Mouse (Mus musculus): ENCODE data around the gene Tfpi. TPM values are rescaled to one million over a fixed set of nuclear protein-coding genes. Genes with fewer than 3 reads are reported as not detected.
A peak's percentile ranks its signal among the peaks of the same experiment; 100 is the strongest.
"Not testable (repeated sequence)": the region's sequence is repeated elsewhere in the genome, so short reads cannot be mapped to it uniquely, and the experiment has no call there.

Tfpi gene
- polyA plus RNA-seq, 1 experiment from 2014 or later: 82.3 TPM

DNA sequence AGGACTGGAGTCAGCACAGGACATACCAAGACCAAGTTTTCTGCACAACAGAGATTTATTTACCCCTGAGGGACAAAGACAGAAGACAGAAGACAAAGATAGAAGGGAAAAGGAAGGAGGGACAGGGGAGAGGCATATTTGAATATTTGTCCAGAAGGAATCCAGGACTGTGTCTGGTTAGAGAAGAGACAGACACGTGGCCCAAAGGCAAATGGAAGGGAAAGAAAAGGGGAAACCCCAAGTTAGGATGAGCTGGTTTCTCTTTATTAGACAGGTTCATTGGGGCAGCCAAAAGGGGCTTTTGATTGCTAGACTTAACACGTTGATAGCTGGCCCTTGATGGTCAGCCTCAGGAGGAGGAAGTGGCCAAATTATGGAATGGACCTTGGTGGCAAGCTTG lies 34.9 kb upstream of the Tfpi start:
- ATAC-seq (replicated peaks; ENCODE audit: extremely low read depth, insufficient read depth, low FRiP score): no peak
- Histone ChIP-seq H3K4me3 (ENCODE audit: low read length) (no peak overlapping the region), H3K4me1 (ENCODE audit: control insufficient read depth, insufficient read depth, low read length) (no peaks in the 10 kb centered on the region), H3K9ac (ENCODE audit: low read length) (no peak overlapping the region), H3K9me3 (replicated peaks; ENCODE audit: control insufficient read depth, low read length) (no peaks in the 10 kb centered on the region), H3K27me3 (ENCODE audit: control insufficient read depth, insufficient read depth, low read length) (no peaks in the 10 kb centered on the region), H3K36me3 (ENCODE audit: control insufficient read depth, insufficient read depth) (no peaks in the 10 kb centered on the region), H3K27ac (ENCODE audit: low read length) (no peak overlapping the region), H3K4me2 (ENCODE audit: low read depth, low read length) (no peak overlapping the region)
- 70% methylated on average over 2 of the region's 2 CpGs for WGBS

DNA sequence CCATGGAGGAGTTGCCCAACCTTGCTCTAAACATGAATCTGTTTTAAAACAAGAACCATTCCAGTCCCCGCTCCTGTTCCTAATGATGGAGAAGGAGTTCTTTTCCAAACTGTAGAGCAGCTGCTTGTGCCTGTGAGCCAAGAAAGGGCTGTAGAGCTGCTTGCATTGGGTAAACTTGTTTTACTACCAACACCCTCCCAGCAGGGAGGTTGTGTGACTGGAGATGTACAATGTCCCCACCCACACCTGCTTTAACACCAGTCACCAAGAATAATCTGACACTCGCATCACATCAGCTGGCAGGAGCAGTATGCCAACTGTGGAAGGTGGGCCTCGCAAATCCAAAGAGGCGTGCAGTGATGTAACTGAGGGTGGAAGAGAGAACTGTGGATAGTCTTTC lies 34.5 kb upstream of the Tfpi start:
- H3K36me3 ChIP-seq (ENCODE audit: control insufficient read depth, insufficient read depth): no peaks in the 10 kb centered on the region
- H3K4me1 ChIP-seq (ENCODE audit: control insufficient read depth, insufficient read depth, low read length): no peaks in the 10 kb centered on the region
- ATAC-seq (replicated peaks; ENCODE audit: extremely low read depth, insufficient read depth, low FRiP score): no peak
- WGBS: 88% methylated on average over 4 of the region's 4 CpGs
- H3K27ac ChIP-seq (ENCODE audit: low read length): no peak overlapping the region
- no peak overlapping the region for H3K4me2 ChIP-seq (ENCODE audit: low read depth, low read length)
- H3K27me3 ChIP-seq (ENCODE audit: control insufficient read depth, insufficient read depth, low read length): no peaks in the 10 kb centered on the region
- H3K9me3 ChIP-seq (replicated peaks; ENCODE audit: control insufficient read depth, low read length): no peaks in the 10 kb centered on the region
- H3K9ac ChIP-seq (ENCODE audit: low read length): no peak overlapping the region
- H3K4me3 ChIP-seq (ENCODE audit: low read length): no peak overlapping the region

DNA sequence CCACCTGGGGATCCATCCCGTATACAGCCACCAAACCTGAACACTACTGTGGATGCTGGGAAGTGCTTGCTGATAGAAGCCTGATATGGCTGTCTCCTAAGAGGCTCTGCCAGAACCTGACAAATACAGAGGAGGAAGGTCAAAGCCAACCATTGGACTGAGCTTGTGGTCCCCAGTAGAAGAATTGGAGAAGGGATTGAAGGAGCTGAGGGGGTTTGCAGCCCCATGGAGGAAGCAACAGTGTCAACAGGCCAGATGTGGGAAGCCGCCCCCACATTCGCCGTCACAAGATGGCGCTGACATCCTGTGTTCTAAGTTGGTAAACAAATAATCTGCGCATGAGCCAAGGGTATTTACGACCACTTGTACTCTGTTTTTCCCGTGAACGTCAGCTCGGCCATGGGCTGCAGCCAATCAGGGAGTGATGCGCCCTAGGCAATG lies 28.4 kb upstream of the Tfpi start:
- not testable (repeated sequence) for H3K4me1 ChIP-seq (ENCODE audit: control insufficient read depth, insufficient read depth, low read length); H3K27me3 ChIP-seq (ENCODE audit: control insufficient read depth, insufficient read depth, low read length); ATAC-seq (replicated peaks; ENCODE audit: extremely low read depth, insufficient read depth, low FRiP score); H3K9me3 ChIP-seq (replicated peaks; ENCODE audit: control insufficient read depth, low read length); H3K9ac ChIP-seq (ENCODE audit: low read length); H3K36me3 ChIP-seq (ENCODE audit: control insufficient read depth, insufficient read depth); H3K4me3 ChIP-seq (ENCODE audit: low read length)
- Histone ChIP-seq H3K4me2 (ENCODE audit: low read depth, low read length) (peak overlapping the region; percentile 28; the same call in 1 of the 2 replicates), H3K27ac (ENCODE audit: low read length) (peak overlapping the region; percentile 59)
- 45% methylated on average over 5 of the region's 11 CpGs for WGBS

DNA sequence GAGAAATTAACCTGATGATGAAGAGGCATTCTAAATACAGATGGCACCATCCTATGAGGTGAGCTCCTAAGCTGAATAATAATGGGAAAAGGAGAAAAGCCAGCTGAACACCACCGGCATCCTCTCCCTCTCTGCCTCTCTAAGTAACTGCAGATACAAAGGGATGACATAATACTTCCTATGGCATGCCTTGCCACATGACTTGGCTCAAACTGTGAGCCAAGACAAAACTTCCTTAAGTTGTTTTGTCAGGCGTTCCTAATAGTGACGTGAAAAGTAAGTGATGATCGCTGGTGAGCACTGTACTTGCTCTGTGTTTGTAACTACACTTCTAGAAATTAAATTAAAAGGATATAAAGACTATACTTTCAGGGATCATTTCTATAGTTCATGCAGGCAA lies 27.7 kb upstream of the Tfpi start:
- H3K4me2 ChIP-seq (ENCODE audit: low read depth, low read length): no peak overlapping the region
- peak; percentile 58; the same call in 1 of the 2 replicates for ATAC-seq (replicated peaks; ENCODE audit: extremely low read depth, insufficient read depth, low FRiP score)
- no peak overlapping the region for H3K9ac ChIP-seq (ENCODE audit: low read length)
- no peaks in the 10 kb centered on the region for H3K4me1 ChIP-seq (ENCODE audit: control insufficient read depth, insufficient read depth, low read length)
- no peaks in the 10 kb centered on the region for H3K36me3 ChIP-seq (ENCODE audit: control insufficient read depth, insufficient read depth)
- 56% methylated on average over 4 of the region's 4 CpGs for WGBS
- H3K27ac ChIP-seq (ENCODE audit: low read length): 0 out of 2 replicates have a peak overlapping the region, but pooled peaks have one; percentile 10
- H3K27me3 ChIP-seq (ENCODE audit: control insufficient read depth, insufficient read depth, low read length): no peaks in the 10 kb centered on the region
- no peak overlapping the region for H3K4me3 ChIP-seq (ENCODE audit: low read length)
- no peaks in the 10 kb centered on the region for H3K9me3 ChIP-seq (replicated peaks; ENCODE audit: control insufficient read depth, low read length)

DNA sequence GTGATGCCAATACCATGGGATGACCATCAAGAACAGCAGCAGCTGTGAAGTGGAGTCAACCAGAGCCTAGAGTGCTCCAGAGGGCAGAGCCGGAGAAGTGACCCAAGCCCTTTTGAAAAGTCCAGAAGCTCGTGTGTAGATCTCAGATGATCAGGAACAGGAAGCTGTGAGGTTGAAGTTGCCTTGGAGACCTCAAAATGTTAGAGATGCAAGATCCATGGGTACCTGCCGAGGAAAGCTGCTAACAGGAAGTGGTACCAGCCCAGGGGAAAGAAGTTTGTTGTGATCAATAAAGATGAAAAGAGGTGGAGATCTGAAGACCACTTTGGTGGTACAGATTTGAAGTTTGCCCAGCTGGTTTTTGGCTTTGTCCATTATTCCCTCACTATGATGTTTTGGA lies 22.3 kb upstream of the Tfpi start:
- ATAC-seq (replicated peaks; ENCODE audit: extremely low read depth, insufficient read depth, low FRiP score): no peak
- H3K36me3 ChIP-seq (ENCODE audit: control insufficient read depth, insufficient read depth): no peaks in the 10 kb centered on the region
- no peaks in the 10 kb centered on the region for H3K27me3 ChIP-seq (ENCODE audit: control insufficient read depth, insufficient read depth, low read length)
- no peak overlapping the region for H3K4me2 ChIP-seq (ENCODE audit: low read depth, low read length)
- H3K27ac ChIP-seq (ENCODE audit: low read length): no peak overlapping the region
- no peak overlapping the region for H3K4me3 ChIP-seq (ENCODE audit: low read length)
- WGBS: 67% methylated on average over 3 of the region's 3 CpGs
- H3K9me3 ChIP-seq (replicated peaks; ENCODE audit: control insufficient read depth, low read length): no peaks in the 10 kb centered on the region
- H3K9ac ChIP-seq (ENCODE audit: low read length): no peak overlapping the region
- no peaks in the 10 kb centered on the region for H3K4me1 ChIP-seq (ENCODE audit: control insufficient read depth, insufficient read depth, low read length)

DNA sequence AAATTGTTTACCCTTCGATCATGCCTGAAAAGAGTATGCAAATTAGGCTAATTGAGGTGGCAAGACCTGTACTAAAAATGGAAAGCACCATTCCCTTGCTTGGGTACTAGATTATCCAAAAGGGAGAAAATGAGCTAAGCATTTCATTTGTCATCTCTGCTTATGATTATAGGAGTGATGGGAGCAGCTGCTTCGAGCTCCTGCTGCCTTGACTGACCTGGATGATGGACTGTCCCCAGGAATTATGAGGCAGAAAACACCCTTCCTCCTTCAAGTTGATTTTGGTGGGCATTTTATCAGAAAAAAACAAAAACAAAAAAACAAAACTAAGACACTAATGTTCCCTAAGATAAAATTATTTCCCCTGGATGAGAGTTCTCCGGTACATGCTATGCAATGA lies 18.5 kb upstream of the Tfpi start:
- H3K27me3 ChIP-seq (ENCODE audit: control insufficient read depth, insufficient read depth, low read length): no peaks in the 10 kb centered on the region
- H3K36me3 ChIP-seq (ENCODE audit: control insufficient read depth, insufficient read depth): no peaks in the 10 kb centered on the region
- no peak for ATAC-seq (replicated peaks; ENCODE audit: extremely low read depth, insufficient read depth, low FRiP score)
- no peaks in the 10 kb centered on the region for H3K9me3 ChIP-seq (replicated peaks; ENCODE audit: control insufficient read depth, low read length)
- H3K27ac ChIP-seq (ENCODE audit: low read length): no peak overlapping the region
- no peak overlapping the region for H3K9ac ChIP-seq (ENCODE audit: low read length)
- no peak overlapping the region for H3K4me3 ChIP-seq (ENCODE audit: low read length)
- no peak overlapping the region for H3K4me2 ChIP-seq (ENCODE audit: low read depth, low read length)
- WGBS: 78% methylated on average over 3 of the region's 3 CpGs
- no peaks in the 10 kb centered on the region for H3K4me1 ChIP-seq (ENCODE audit: control insufficient read depth, insufficient read depth, low read length)

DNA sequence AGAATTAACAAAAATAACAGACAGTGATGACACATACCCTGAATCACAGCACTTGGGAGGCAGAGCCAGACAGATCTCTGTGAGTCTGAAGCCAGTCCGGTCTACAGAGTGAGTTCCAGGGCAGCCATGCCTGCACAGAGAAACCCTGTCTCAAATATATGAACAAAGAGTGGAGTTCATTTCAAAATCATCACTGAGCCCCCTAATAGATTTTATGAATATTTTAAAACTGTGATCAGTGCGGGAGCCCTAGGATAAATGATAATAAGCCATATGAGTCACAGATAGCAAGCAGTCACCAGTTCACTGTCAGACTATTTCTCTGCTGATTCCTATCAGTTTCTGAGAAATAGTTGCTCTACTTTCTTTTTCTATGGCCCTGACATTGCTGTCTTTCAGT lies 17.1 kb upstream of the Tfpi start:
- Histone ChIP-seq H3K4me3 (ENCODE audit: low read length) (no peak overlapping the region), H3K27me3 (ENCODE audit: control insufficient read depth, insufficient read depth, low read length) (no peaks in the 10 kb centered on the region), H3K4me1 (ENCODE audit: control insufficient read depth, insufficient read depth, low read length) (no peaks in the 10 kb centered on the region), H3K4me2 (ENCODE audit: low read depth, low read length) (no peak overlapping the region), H3K27ac (ENCODE audit: low read length) (no peak overlapping the region), H3K9me3 (replicated peaks; ENCODE audit: control insufficient read depth, low read length) (no peaks in the 10 kb centered on the region; the same call in 1 of the 2 replicates), H3K9ac (ENCODE audit: low read length) (no peak overlapping the region), H3K36me3 (ENCODE audit: control insufficient read depth, insufficient read depth) (no peaks in the 10 kb centered on the region)
- WGBS: 85% methylated on average over 2 of the region's 2 CpGs
- ATAC-seq (replicated peaks; ENCODE audit: extremely low read depth, insufficient read depth, low FRiP score): no peak

DNA sequence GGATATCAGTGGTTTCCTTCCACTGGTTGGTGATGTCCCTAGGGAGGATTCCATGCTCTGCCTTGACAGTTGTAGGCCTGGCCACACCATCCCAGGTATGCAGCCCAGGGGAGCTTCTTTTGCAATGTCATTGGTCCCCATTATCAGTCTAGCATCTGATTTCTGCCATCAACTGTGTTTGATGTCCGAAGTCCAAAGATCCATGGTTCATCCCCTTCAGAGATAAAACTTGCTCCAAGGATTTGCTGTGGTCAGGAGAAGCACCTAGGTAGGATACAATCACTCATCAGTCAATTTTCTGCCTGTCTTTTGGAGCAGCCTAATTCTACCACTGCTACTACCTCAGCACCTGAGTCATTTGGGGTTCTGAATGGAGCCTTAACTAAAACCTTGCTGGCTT lies 15.1 kb upstream of the Tfpi start:
- H3K4me2 ChIP-seq (ENCODE audit: low read depth, low read length): no peak overlapping the region
- no peak overlapping the region for H3K4me3 ChIP-seq (ENCODE audit: low read length)
- H3K9ac ChIP-seq (ENCODE audit: low read length): no peak overlapping the region
- H3K27me3 ChIP-seq (ENCODE audit: control insufficient read depth, insufficient read depth, low read length): no peaks in the 10 kb centered on the region
- no peak overlapping the region for H3K27ac ChIP-seq (ENCODE audit: low read length)
- WGBS: 70% methylated on average over 1 of the region's 1 CpGs
- ATAC-seq (replicated peaks; ENCODE audit: extremely low read depth, insufficient read depth, low FRiP score): no peak
- no peaks in the 10 kb centered on the region; the same call in 1 of the 2 replicates for H3K9me3 ChIP-seq (replicated peaks; ENCODE audit: control insufficient read depth, low read length)
- no peaks in the 10 kb centered on the region for H3K36me3 ChIP-seq (ENCODE audit: control insufficient read depth, insufficient read depth)
- H3K4me1 ChIP-seq (ENCODE audit: control insufficient read depth, insufficient read depth, low read length): no peaks in the 10 kb centered on the region

DNA sequence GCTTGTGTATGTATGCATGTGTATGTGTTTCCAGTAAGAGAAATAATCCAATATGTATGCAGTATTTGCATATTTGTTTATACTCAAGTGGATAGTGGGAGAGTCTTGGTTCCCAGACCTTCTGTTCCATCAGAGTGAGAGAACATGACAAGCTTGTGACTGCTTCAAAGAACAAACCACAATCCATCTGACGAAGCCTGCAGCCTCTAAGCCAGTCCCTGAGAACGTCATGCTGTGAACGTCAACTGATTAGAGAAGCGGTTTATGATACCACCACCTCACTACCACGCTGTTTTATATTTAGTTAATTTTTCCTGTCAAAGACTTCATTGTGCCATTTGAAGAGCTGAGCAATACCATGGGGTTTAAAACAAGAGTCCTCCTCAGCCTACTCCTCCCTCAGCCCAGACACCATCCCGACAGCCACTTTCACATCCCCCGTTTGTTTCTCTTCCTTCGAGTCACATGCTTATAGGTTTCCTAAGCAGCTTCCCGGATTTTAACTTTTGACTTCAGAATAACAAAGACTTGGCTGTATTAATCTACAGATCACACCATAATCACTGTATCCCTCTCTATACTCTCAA lies 11.2 kb upstream of the Tfpi start:
- Histone ChIP-seq H3K4me1 (ENCODE audit: control insufficient read depth, insufficient read depth, low read length) (no peaks in the 10 kb centered on the region), H3K4me2 (ENCODE audit: low read depth, low read length) (0 out of 2 replicates have a peak overlapping the region, but pooled peaks have one; percentile 20), H3K9ac (ENCODE audit: low read length) (no peak overlapping the region), H3K36me3 (ENCODE audit: control insufficient read depth, insufficient read depth) (no peaks in the 10 kb centered on the region), H3K4me3 (ENCODE audit: low read length) (no peak overlapping the region), H3K27ac (ENCODE audit: low read length) (no peak overlapping the region), H3K9me3 (replicated peaks; ENCODE audit: control insufficient read depth, low read length) (no peaks in the 10 kb centered on the region; the same call in 1 of the 2 replicates), H3K27me3 (ENCODE audit: control insufficient read depth, insufficient read depth, low read length) (no peaks in the 10 kb centered on the region)
- whole genome bisulfite sequencing: 35% methylated on average over 9 of the region's 9 CpGs
- no peak for ATAC-seq (replicated peaks; ENCODE audit: extremely low read depth, insufficient read depth, low FRiP score)

All from heart, embryonic 16.5 days (tissue).